Mouse (Mus musculus) liver, embryonic 14.5 days (tissue): Measurements from ENCODE around the gene 9930104L06Rik. TPM values are rescaled to one million over a fixed set of nuclear protein-coding genes. Genes with fewer than 3 reads are reported as not detected.

Experiments
- ATAC-seq: fragments of 200-750 bp; cut with Nextera tagmentation; 2 replicates; pipeline ENCODE4 v1.8.0; 2017; ENCODE audit warnings: moderate number of reproducible peaks, mild to moderate bottlenecking, moderate library complexity; ENCODE audit not compliant: insufficient read depth
- DNase-seq, 3 experiments: peaks; one replicate each; pipeline ENCODE4 v3.0.0-alpha.2; 2012 to 2013; ENCODE audit warnings: low read depth in 3 of 3, low spot score in 3 of 3
- H3K27ac ChIP-seq: fragments of 300-500 bp; sonication (generic); 2 replicates; pipeline ENCODE4 v1.5.1; 2014; ENCODE audit warnings: moderate library complexity, mild to moderate bottlenecking, control low read depth, inconsistent platforms
- H3K27me3 ChIP-seq: fragments of 300-500 bp; sonication (generic); 2 replicates; pipeline ENCODE4 v1.6.1; 2014; ENCODE audit warnings: mild to moderate bottlenecking, low read length, moderate library complexity; ENCODE audit not compliant: control insufficient read depth, insufficient read depth
- H3K36me3 ChIP-seq: fragments of 300-500 bp; sonication (generic); replicated peaks from 2 replicates; pipeline ENCODE4 v1.6.1; 2014; ENCODE audit warnings: low read depth; ENCODE audit not compliant: control insufficient read depth, insufficient read depth
- H3K4me1 ChIP-seq, 2 experiments: fragments of 200-500 bp in 1 of 2; fragments of 300-500 bp in 1 of 2; sonication (generic) in 1 of 2; replicated peaks; 2 replicates each; pipeline ENCODE4 v1.6.1; 2012 to 2014; ENCODE audit warnings: antibody characterized with exemption in 1 of 2, inconsistent platforms in 1 of 2, low read length in 1 of 2; ENCODE audit not compliant: control insufficient read depth in 2 of 2, insufficient read depth in 2 of 2
- H3K4me2 ChIP-seq: fragments of 300-500 bp; sonication (generic); 2 replicates; pipeline ENCODE4 v1.6.1; 2014; ENCODE audit warnings: low read depth, mild to moderate bottlenecking, control low read depth, moderate library complexity
- H3K4me3 ChIP-seq, 2 experiments: fragments of 200-500 bp in 1 of 2; fragments of 300-500 bp in 1 of 2; sonication (generic) in 1 of 2; 2 replicates each; pipeline ENCODE4 v1.5.1; 2012 to 2014; ENCODE audit warnings: low read depth in 2 of 2, low read length in 2 of 2, mild to moderate bottlenecking in 2 of 2, control low read depth in 1 of 2, inconsistent platforms in 1 of 2, moderate library complexity in 1 of 2; ENCODE audit not compliant: insufficient read depth in 1 of 2
- H3K9ac ChIP-seq: fragments of 300-500 bp; sonication (generic); replicated peaks from 2 replicates; pipeline ENCODE4 v1.6.1; 2014; ENCODE audit warnings: mild to moderate bottlenecking, control low read depth, moderate library complexity
- H3K9me3 ChIP-seq: fragments of 300-500 bp; sonication (generic); 2 replicates; pipeline ENCODE4 v1.6.1; 2016; ENCODE audit warnings: low read length, mixed read lengths; ENCODE audit not compliant: control insufficient read depth
- CTCF ChIP-seq: IDR thresholded peaks from 2 replicates; pipeline ENCODE4 v1.5.1; 2016; ENCODE audit warnings: antibody characterized with exemption, low read depth, control low read depth
- EP300 ChIP-seq: IDR thresholded peaks from 2 replicates; pipeline ENCODE4 v1.6.1; 2016; ENCODE audit warnings: antibody characterized with exemption, low read depth
- WGBS: fragments of 180-500 bp; shearing (Covaris S2); extraction: QIAGEN DNeasy Blood & Tissue Kit; methylation state at CpG from one replicate; pipeline ENCODE4 v1.1.7; 2014; ENCODE audit not compliant: insufficient replicate concordance; 5-methylcytosine and 5-hydroxymethylcytosine counted together
- polyA plus RNA-seq, 2 experiments: library from polyadenylated mRNA; depleted of rRNA in 1 of 2; stranded (reverse) in 1 of 2; unstranded in 1 of 2; fragments of >200 nt; fragmentation: Nextera tagmentation in 1 of 2; extraction: Ambion mirVana in 1 of 2; gene quantifications; 2 replicates each; pipeline versions ENCODE4 v1.2.1 to v1.2.3; 2012 to 2014

The 9930104L06Rik gene
- polyA plus RNA-seq, 2 experiments, result 0.94 to 5.8 TPM

GRCm38 (mm10) chr4:124969219-124969848 lies 32.5 kb downstream of the 9930104L06Rik start:
- WGBS, result 50% methylated on average over 7 of the region's 7 CpGs
- no peak overlapping the region for H3K27ac ChIP-seq
- H3K9me3 ChIP-seq, result no peaks in the 10 kb centered on the region
- H3K36me3 ChIP-seq, result no peaks in the 10 kb centered on the region
- no peak for TF ChIP-seq CTCF
- no peak for TF ChIP-seq EP300
- DNase-seq, result no peak
- H3K27me3 ChIP-seq, result no peaks in the 10 kb centered on the region; the same call in 1 of the 2 replicates
- H3K4me1 ChIP-seq, result no peaks in the 10 kb centered on the region
- no peak overlapping the region for H3K4me2 ChIP-seq
- no peak for ATAC-seq
- no peak overlapping the region for H3K9ac ChIP-seq
- no peak overlapping the region for H3K4me3 ChIP-seq

GRCm38 (mm10) chr4:124970194-124970593 lies 33.3 kb downstream of the 9930104L06Rik start:
- Histone ChIP-seq H3K9me3 (no peaks in the 10 kb centered on the region), H3K36me3 (no peaks in the 10 kb centered on the region), H3K27ac (no peak overlapping the region), H3K4me2 (no peak overlapping the region), H3K27me3 (no peaks in the 10 kb centered on the region; the same call in 1 of the 2 replicates), H3K4me3 (no peak overlapping the region), H3K9ac (no peak overlapping the region), H3K4me1 (no peaks in the 10 kb centered on the region)
- DNase-seq, result no peak
- 50% methylated on average over 11 of the region's 11 CpGs for WGBS
- TF ChIP-seq EP300 (no peak), CTCF (no peak)
- no peak for ATAC-seq

GRCm38 (mm10) chr4:124970677-124971076 lies 33.8 kb downstream of the 9930104L06Rik start:
- no peak for DNase-seq
- H3K36me3 ChIP-seq, result no peaks in the 10 kb centered on the region
- no peak for ATAC-seq
- H3K4me2 ChIP-seq, result no peak overlapping the region
- H3K4me3 ChIP-seq, result no peak overlapping the region
- no peaks in the 10 kb centered on the region; the same call in 1 of the 2 replicates for H3K27me3 ChIP-seq
- H3K9ac ChIP-seq, result no peak overlapping the region
- no peaks in the 10 kb centered on the region for H3K4me1 ChIP-seq
- 59% methylated on average over 5 of the region's 5 CpGs for WGBS
- no peak overlapping the region for H3K27ac ChIP-seq
- no peaks in the 10 kb centered on the region for H3K9me3 ChIP-seq
- TF ChIP-seq EP300 (no peak), CTCF (no peak)

- TF ChIP-seq EP300 (no peak), CTCF (no peak)
Measured at GRCm38 (mm10) chr4:124971094-124971493, 34.2 kb downstream of the 9930104L06Rik start.

GRCm38 (mm10) chr4:124972316-124972715 lies 35.5 kb downstream of the 9930104L06Rik start:
- no peak for DNase-seq
- Histone ChIP-seq H3K27me3 (no peaks in the 10 kb centered on the region; the same call in 1 of the 2 replicates), H3K9me3 (no peaks in the 10 kb centered on the region), H3K4me1 (no peaks in the 10 kb centered on the region), H3K9ac (no peak overlapping the region), H3K4me3 (no peak overlapping the region), H3K27ac (no peak overlapping the region), H3K4me2 (no peak overlapping the region), H3K36me3 (no peaks in the 10 kb centered on the region)
- ATAC-seq, result no peak
- WGBS, result 45% methylated on average over 9 of the region's 9 CpGs
- no peak for TF ChIP-seq CTCF
- no peak for TF ChIP-seq EP300

More at GRCm38 (mm10) chr4:124971094-124971493, 34.2 kb downstream of the 9930104L06Rik start:
- Histone ChIP-seq H3K4me1 (no peaks in the 10 kb centered on the region), H3K9ac (no peak overlapping the region), H3K27ac (no peak overlapping the region), H3K4me2 (no peak overlapping the region), H3K36me3 (no peaks in the 10 kb centered on the region), H3K4me3 (no peak overlapping the region), H3K9me3 (no peaks in the 10 kb centered on the region), H3K27me3 (no peaks in the 10 kb centered on the region; the same call in 1 of the 2 replicates)
- no peak for ATAC-seq
- 65% methylated on average over 8 of the region's 8 CpGs for WGBS
- no peak for DNase-seq
